Mouse (Mus musculus) frontal cortex, adult (tissue): ENCODE measurements at regions not wholly inside any gene's neighbourhood (a gene's known extent, or its start where the extent isn't known, plus 50 kb on each side); places are given as distances from the start of the nearest gene placed in this dataset.
A peak's percentile ranks its signal among the peaks of the same experiment; 100 is the strongest.

Source experiments
- ATAC-seq: cut with Nextera tagmentation; 2 replicates; pipeline ENCODE4 v1.9.2; 2017; ENCODE audit warnings: mild to moderate bottlenecking, moderate library complexity, mixed read lengths; ENCODE audit not compliant: low TSS enrichment

- no peak for ATAC-seq
These were observed 568.6 kb upstream of the Adam5 start for GRCm38 (mm10) chr8:25392766-25393166.

- ATAC-seq = no peak
These were observed 565.8 kb upstream of the Adam5 start for GRCm38 (mm10) chr8:25389947-25390346.

GRCm38 (mm10) chr8:25389371-25389855, 565.2 kb upstream of the Adam5 start:
- ATAC-seq = peak; percentile 69

GRCm38 (mm10) chr8:25388811-25389210, 564.6 kb upstream of the Adam5 start:
- ATAC-seq = 0 out of 2 replicates have a peak, but pooled peaks have one; percentile 31

- ATAC-seq = peak; percentile 70
These were observed 561.0 kb upstream of the Adam5 start for GRCm38 (mm10) chr8:25385186-25385585.

GRCm38 (mm10) chr8:25384591-25384990, 560.4 kb upstream of the Adam5 start:
- no peak for ATAC-seq

- no peak for ATAC-seq
These were observed 549.1 kb upstream of the Adam5 start for GRCm38 (mm10) chr8:25373276-25373675.

GRCm38 (mm10) chr8:25370947-25371346, 546.8 kb upstream of the Adam5 start:
- no peak for ATAC-seq

- ATAC-seq = no peak
These were observed 545.2 kb upstream of the Adam5 start for GRCm38 (mm10) chr8:25369331-25369730.

- ATAC-seq = peak; percentile 49
These were observed 544.5 kb upstream of the Adam5 start for GRCm38 (mm10) chr8:25368561-25369091.

- ATAC-seq = 0 out of 2 replicates have a peak, but pooled peaks have one; percentile 13
These were observed 543.8 kb upstream of the Adam5 start for GRCm38 (mm10) chr8:25367806-25368549.

GRCm38 (mm10) chr8:25366181-25366580, 542.0 kb upstream of the Adam5 start:
- peak; percentile 85 for ATAC-seq

- ATAC-seq = no peak
These were observed 538.5 kb upstream of the Adam5 start for GRCm38 (mm10) chr8:25362656-25363055.

- no peak for ATAC-seq
These were observed 538.0 kb upstream of the Adam5 start for GRCm38 (mm10) chr8:25362146-25362545.

GRCm38 (mm10) chr8:25361420-25361819, 537.3 kb upstream of the Adam5 start:
- ATAC-seq = no peak

GRCm38 (mm10) chr8:25358539-25359165, 534.5 kb upstream of the Adam5 start:
- ATAC-seq = peak; percentile 80

- peak; percentile 38; the same call in 1 of the 2 replicates for ATAC-seq
These were observed 529.9 kb upstream of the Adam5 start for GRCm38 (mm10) chr8:25353822-25354770.

- no peak for ATAC-seq
These were observed 529.2 kb upstream of the Adam5 start for GRCm38 (mm10) chr8:25353405-25353804.

- ATAC-seq = no peak
These were observed 524.0 kb upstream of the Adam5 start for GRCm38 (mm10) chr8:25348003-25348683.

- ATAC-seq = no peak
These were observed 519.0 kb upstream of the Adam5 start for GRCm38 (mm10) chr8:25343160-25343602.

- no peak for ATAC-seq
These were observed 518.3 kb upstream of the Adam5 start for GRCm38 (mm10) chr8:25342501-25342900.
